Comparison of ENCODE assay signal across 16 mouse cellular contexts in genomic region chr10:12474850-12475621, GRCm38 (mm10).
A peak's percentile ranks its signal among the peaks of the same experiment; 100 is the strongest.
DNase-seq lines count a peak whose midpoint lies in the region; ATAC-seq and TF ChIP-seq lines count a peak whose summit lies in the region.
"Had no signal": no experiment of that assay in that cellular context is flagged by ENCODE, and none has a peak within 500 bp of the region (broad histone marks: within the 10 kb centered on the region; RNA-seq: fewer than 3 reads in every experiment).

No protein-coding gene starts in this region.

- DNase-seq in hindbrain, embryonic 14.5 days (ENCODE audit: low spot score), result peak; percentile 36
- peak; percentile 10 for DNase-seq in hindlimb bud, embryonic 11.5 days (ENCODE audit: extremely low spot score, low read depth, low spot score)
- no peak for DNase-seq in right cerebral cortex, adult 18-20 months
- no peak for DNase-seq in lung, postnatal 0 days (ENCODE audit: low spot score)
- no peak for DNase-seq in heart, adult 9 months (ENCODE audit: low spot score in 2 of 2)
- DNase-seq: cerebellum, adult 8-10 months; gastrocnemius, postnatal 25 days; kidney, adult 9 months; kidney, postnatal 36 days; lung, adult 18-20 months; thymus, adult 2 months had no signal

- H3K36me3 ChIP-seq in hindbrain, embryonic 14.5 days (replicated peaks; ENCODE audit: control insufficient read depth, insufficient read depth), result no peaks in the 10 kb centered on the region
- no peaks in the 10 kb centered on the region for H3K36me3 ChIP-seq in hindbrain, embryonic 12.5 days
- no peaks in the 10 kb centered on the region for H3K36me3 ChIP-seq in embryonic facial prominence, embryonic 13.5 days
- H3K36me3 ChIP-seq in lung, postnatal 0 days (ENCODE audit: insufficient read depth, low read length), result no peaks in the 10 kb centered on the region; the same call in 1 of the 2 replicates
- H3K36me3 ChIP-seq: heart, embryonic 10.5 days; midbrain, embryonic 15.5 days had no signal

- no peak for TF ChIP-seq EP300 in lung, postnatal 0 days (IDR thresholded peaks at IDR 0.05)

- H3K4me1 ChIP-seq in hindbrain, embryonic 14.5 days (replicated peaks; ENCODE audit: control insufficient read depth, insufficient read depth, low read length), result no peaks in the 10 kb centered on the region
- H3K4me1 ChIP-seq in hindbrain, embryonic 12.5 days, result no peaks in the 10 kb centered on the region
- peaks cover 5% of the 10 kb centered on the region for H3K4me1 ChIP-seq in embryonic facial prominence, embryonic 13.5 days
- no peaks in the 10 kb centered on the region for H3K4me1 ChIP-seq in lung, postnatal 0 days (ENCODE audit: insufficient read depth, low read depth, low read length)
- H3K4me1 ChIP-seq: heart, embryonic 10.5 days; midbrain, embryonic 15.5 days had no signal

- no peak for ATAC-seq in hindbrain, embryonic 14.5 days (ENCODE audit: low FRiP score)
- ATAC-seq in hindbrain, embryonic 12.5 days (ENCODE audit: low FRiP score), result no peak
- 0 out of 2 replicates have a peak, but pooled peaks have one; percentile 67 for ATAC-seq in embryonic facial prominence, embryonic 13.5 days (ENCODE audit: insufficient number of reproducible peaks, insufficient read depth, low FRiP score, low TSS enrichment, low read depth)
- no peak for ATAC-seq in lung, postnatal 0 days
- ATAC-seq: midbrain, embryonic 15.5 days had no signal

- TF ChIP-seq CTCF in lung, postnatal 0 days (IDR thresholded peaks at IDR 0.05), result no peak

- no peak overlapping the region for H3K4me3 ChIP-seq in hindbrain, embryonic 14.5 days (replicated peaks; ENCODE audit: low read length)
- no peak overlapping the region for H3K4me3 ChIP-seq in hindbrain, embryonic 12.5 days
- no peak overlapping the region for H3K4me3 ChIP-seq in embryonic facial prominence, embryonic 13.5 days
- no peak overlapping the region for H3K4me3 ChIP-seq in lung, postnatal 0 days (ENCODE audit: low read depth, low read length)
- H3K4me3 ChIP-seq: heart, embryonic 10.5 days; megakaryocyte, embryonic 14.5 days; midbrain, embryonic 15.5 days had no signal

- no peaks in the 10 kb centered on the region for H3K9me3 ChIP-seq in hindbrain, embryonic 14.5 days (ENCODE audit: control insufficient read depth, low read length)
- H3K9me3 ChIP-seq in hindbrain, embryonic 12.5 days (replicated peaks), result no peaks in the 10 kb centered on the region
- H3K9me3 ChIP-seq in embryonic facial prominence, embryonic 13.5 days, result no peaks in the 10 kb centered on the region
- no peaks in the 10 kb centered on the region for H3K9me3 ChIP-seq in lung, postnatal 0 days (ENCODE audit: low read length)
- H3K9me3 ChIP-seq: heart, embryonic 10.5 days; megakaryocyte, embryonic 14.5 days; midbrain, embryonic 15.5 days had no signal

- peak overlapping the region; percentile 38; the same call in 1 of the 2 replicates for H3K27ac ChIP-seq in hindbrain, embryonic 14.5 days
- no peak overlapping the region for H3K27ac ChIP-seq in hindbrain, embryonic 12.5 days
- no peak overlapping the region for H3K27ac ChIP-seq in embryonic facial prominence, embryonic 13.5 days
- no peak overlapping the region for H3K27ac ChIP-seq in lung, postnatal 0 days (ENCODE audit: low read length)
- H3K27ac ChIP-seq: heart, embryonic 10.5 days; midbrain, embryonic 15.5 days had no signal

- 76% methylated on average over 14 of the region's 14 CpGs for WGBS in hindbrain, embryonic 14.5 days
- WGBS in hindbrain, embryonic 12.5 days, result 69% methylated on average over 14 of the region's 14 CpGs
- WGBS in embryonic facial prominence, embryonic 13.5 days, result 43% methylated on average over 14 of the region's 14 CpGs
- WGBS in lung, postnatal 0 days, result 85% methylated on average over 14 of the region's 14 CpGs

- no peaks in the 10 kb centered on the region for H3K27me3 ChIP-seq in hindbrain, embryonic 14.5 days (ENCODE audit: control insufficient read depth, insufficient read depth, low read length)
- no peaks in the 10 kb centered on the region for H3K27me3 ChIP-seq in hindbrain, embryonic 12.5 days
- H3K27me3 ChIP-seq in embryonic facial prominence, embryonic 13.5 days, result no peaks in the 10 kb centered on the region
- no peaks in the 10 kb centered on the region for H3K27me3 ChIP-seq in lung, postnatal 0 days (replicated peaks; ENCODE audit: insufficient read depth, low read length)
- H3K27me3 ChIP-seq: megakaryocyte, embryonic 14.5 days; midbrain, embryonic 15.5 days had no signal

- no peak overlapping the region for H3K9ac ChIP-seq in hindbrain, embryonic 14.5 days
- no peak overlapping the region for H3K9ac ChIP-seq in hindbrain, embryonic 12.5 days
- H3K9ac ChIP-seq in embryonic facial prominence, embryonic 13.5 days, result no peak overlapping the region
- H3K9ac ChIP-seq in lung, postnatal 0 days (replicated peaks; ENCODE audit: low read depth), result no peak overlapping the region
- H3K9ac ChIP-seq: midbrain, embryonic 15.5 days had no signal

- H3K4me2 ChIP-seq in hindbrain, embryonic 14.5 days (replicated peaks), result no peak overlapping the region
- H3K4me2 ChIP-seq in hindbrain, embryonic 12.5 days (replicated peaks), result no peak overlapping the region
- H3K4me2 ChIP-seq in embryonic facial prominence, embryonic 13.5 days, result no peak overlapping the region
- H3K4me2 ChIP-seq in lung, postnatal 0 days (replicated peaks; ENCODE audit: low read depth, low read length), result no peak overlapping the region
- H3K4me2 ChIP-seq: midbrain, embryonic 15.5 days had no signal

Comparison
In these comparisons a context has a peak if more than half of its experiments do, and no peak if none do; other contexts are left out.
1. DNase-seq: peak in hindbrain, embryonic 14.5 days (single experiment) and hindlimb bud, embryonic 11.5 days (single experiment); none in right cerebral cortex, adult 18-20 months (single experiment), lung, postnatal 0 days (single experiment) and heart, adult 9 months (0 of 2).